Mouse (Mus musculus): ENCODE results near the gene Il11ra1.
"Not testable (repeated sequence)": the region's sequence is repeated elsewhere in the genome, so short reads cannot be mapped to it uniquely, and the experiment has no call there.

GRCm38 (mm10) chr4:41772946-41773345, 73.2 kb downstream of the Il11ra1 start:
- TF ChIP-seq GATA1, TAL1 (IDR thresholded peaks at IDR 0.05; ENCODE audit: low read length): not testable (repeated sequence)

All from erythroblast, embryonic 14.5 days (primary cell).